Mouse (Mus musculus) activated CD4-positive, CD25-positive, alpha-beta regulatory T cell, adult 4 months (primary cell): ENCODE results near the gene Ptprr. TPM values are rescaled to one million over a fixed set of nuclear protein-coding genes. Genes with fewer than 3 reads are reported as not detected.

Experiments
- ATAC-seq: one replicate; pipeline ENCODE4 v1.8.0; 2017
- polyA plus RNA-seq, 2 experiments: library from polyadenylated mRNA; unstranded; fragments of 100-300 nt; shearing (Covaris generic); gene quantifications; one replicate each; pipeline ENCODE4 v1.2.1; 2017

Gene Ptprr
- polyA plus RNA-seq, 2 experiments from 2014 or later = not detected

GRCm38 (mm10) chr10:116268343-116268742 is 250.3 kb downstream of the Ptprr start:
- ATAC-seq = no peak

DNA sequence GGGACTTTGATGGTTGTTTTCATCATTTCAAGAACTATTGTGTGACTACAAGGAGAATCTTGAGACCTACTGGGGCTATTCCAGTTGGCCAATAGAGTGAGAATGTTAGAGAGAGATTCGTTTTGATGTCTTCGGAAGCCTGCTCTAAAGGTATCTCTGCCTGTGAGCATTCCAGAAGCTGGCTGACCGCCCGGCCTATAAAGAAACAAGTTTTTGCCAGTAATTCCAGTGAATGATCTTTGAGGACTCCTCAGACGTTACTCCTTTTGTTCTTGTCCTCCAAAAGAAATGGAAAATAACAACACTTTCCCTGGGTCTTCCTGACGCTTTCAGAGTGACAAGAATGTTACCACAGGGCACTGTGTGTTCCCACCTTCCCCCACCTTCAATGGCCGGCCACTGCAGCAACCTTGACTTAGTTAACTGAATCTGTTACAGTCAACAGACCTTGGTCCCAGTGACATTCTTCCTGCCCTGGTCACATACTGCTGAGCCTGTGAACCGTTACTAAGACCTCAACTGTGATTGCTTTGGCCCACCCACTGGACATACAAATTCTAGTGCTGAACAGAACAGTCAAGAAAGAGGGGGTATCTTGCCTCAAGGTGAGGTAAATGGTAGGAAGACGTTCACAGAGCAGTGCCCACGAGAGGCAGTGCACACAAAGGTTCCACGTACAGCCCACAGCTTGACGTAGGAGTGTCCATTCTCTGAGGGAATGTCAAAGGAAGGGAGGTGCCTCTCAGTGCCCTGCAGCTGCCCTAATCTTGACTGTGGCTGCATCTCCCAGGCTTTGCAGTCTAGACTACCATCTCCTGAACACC is 252.8 kb downstream of the Ptprr start:
- ATAC-seq = no peak

- ATAC-seq = no peak
Measured at GRCm38 (mm10) chr10:116271470-116271915, 253.5 kb downstream of the Ptprr start.

DNA sequence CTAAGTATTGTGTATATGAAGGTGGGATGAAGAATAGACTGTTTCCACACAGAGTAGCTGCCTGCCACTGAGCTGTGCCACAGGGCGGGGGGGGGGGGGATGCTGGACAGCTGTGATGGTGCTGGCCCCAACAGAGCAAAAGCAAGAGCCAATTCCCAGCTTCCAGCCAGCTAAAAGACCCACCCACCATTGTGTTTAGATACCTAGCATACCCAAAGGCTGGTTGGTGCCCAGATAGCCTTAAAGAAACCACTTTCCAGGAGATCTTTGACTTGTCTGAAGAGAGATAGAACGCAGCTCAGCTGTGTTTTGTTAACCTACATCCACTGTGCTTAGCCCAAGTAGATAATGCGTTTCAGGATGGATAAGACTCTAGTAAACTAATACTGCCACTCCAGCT is 254.1 kb downstream of the Ptprr start:
- ATAC-seq = no peak

DNA sequence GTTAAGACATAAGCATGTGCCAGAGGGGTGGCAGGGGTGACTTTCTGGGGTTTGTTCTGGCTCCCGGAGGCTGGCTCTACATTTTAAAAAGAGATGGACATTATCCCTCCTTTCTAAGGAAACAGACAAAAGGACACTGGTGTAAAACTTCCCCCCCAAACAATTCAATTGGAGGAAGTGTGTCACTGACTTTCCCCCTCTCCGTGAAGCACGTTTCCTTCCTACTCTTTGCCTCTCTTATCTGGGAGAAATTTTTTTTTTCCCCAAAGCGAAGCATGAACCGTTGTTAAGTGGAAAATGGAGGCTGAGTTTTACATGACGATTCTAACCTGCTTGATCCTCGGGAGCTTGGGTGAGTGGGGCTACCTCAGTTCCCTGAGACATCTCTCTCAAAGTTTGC is 257.3 kb downstream of the Ptprr start, which contains the start of gene Ptprb:
Gene Ptprb (plus strand): TSS at position 244 of the 400 bp plus-strand sequence.
- ATAC-seq = no peak

GRCm38 (mm10) chr10:116286697-116287344 is 268.8 kb downstream of the Ptprr start:
- ATAC-seq = no peak

DNA sequence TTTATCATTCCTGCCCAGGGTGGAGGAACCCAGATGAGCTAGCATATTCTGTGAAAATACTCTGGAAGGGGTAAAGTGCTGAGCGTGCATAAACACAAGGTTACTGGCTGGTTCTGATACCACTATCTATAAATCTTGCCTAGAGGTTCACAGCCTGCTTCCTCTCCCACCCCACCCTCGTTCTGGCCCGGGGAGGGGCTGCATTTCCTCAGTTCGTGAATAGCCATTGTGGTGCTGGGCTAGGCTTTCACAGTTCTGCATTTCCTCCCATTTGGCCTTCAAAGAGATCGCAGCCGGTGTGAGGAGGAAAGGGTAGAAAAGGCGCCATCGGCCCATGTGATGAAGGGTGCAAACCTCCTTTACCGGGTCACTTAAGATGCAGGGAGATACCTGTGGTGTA is 270.1 kb downstream of the Ptprr start:
- no peak for ATAC-seq

GRCm38 (mm10) chr10:116290483-116290882 is 272.5 kb downstream of the Ptprr start:
- no peak for ATAC-seq

DNA sequence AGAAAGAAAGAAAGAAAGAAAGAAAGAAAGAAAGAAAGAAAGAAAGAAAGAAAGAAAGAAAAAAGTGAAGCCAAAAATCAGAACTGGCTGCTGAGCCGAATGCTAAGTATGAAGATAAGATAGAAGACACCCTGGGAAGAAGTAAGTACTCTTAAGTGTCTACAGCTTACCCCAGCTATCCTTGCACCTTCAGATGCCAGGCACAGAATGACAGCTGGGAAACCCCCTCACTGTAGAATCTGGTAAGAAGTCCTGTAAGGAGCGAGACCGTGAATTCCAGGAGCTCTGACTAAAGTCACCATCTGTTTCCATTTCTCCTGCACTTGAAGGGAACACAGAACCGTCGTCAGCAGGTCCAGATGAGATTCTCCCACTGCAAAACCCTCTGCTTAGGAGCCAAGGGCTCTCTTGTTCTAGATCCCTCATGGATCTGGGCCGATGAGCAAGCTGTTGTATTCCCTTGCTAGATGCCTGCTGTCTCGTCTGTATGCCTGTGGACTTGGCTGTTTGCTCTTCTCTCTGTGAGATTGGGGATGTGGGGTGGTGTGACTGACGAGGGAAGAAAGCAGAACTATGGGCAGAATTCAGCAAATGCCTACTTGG is 273.2 kb downstream of the Ptprr start:
- ATAC-seq = no peak

- ATAC-seq = no peak
Measured at GRCm38 (mm10) chr10:116296439-116296838, 278.4 kb downstream of the Ptprr start.

GRCm38 (mm10) chr10:116297854-116298253 is 279.8 kb downstream of the Ptprr start:
- ATAC-seq = no peak

DNA sequence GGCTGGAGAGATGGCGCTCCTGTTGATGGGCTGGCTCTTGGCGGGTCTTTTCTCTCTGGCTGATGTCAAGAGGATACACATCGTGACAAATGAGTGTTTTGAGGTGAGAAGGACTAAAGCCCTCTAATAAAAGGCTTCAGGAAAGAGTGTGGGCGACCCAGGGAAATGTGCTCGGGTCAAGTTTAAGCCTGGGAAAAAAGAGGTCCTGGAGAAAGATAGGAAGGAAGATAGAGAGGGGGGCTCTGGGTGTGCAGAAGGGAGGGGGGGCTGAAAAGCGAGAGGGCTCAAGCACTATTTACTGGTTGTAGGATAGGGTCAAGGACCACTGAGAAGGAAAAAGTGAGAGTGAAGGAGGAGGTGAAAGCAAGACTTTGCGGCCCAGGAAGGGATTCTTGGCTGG is 282.8 kb downstream of the Ptprr start:
- no peak for ATAC-seq

DNA sequence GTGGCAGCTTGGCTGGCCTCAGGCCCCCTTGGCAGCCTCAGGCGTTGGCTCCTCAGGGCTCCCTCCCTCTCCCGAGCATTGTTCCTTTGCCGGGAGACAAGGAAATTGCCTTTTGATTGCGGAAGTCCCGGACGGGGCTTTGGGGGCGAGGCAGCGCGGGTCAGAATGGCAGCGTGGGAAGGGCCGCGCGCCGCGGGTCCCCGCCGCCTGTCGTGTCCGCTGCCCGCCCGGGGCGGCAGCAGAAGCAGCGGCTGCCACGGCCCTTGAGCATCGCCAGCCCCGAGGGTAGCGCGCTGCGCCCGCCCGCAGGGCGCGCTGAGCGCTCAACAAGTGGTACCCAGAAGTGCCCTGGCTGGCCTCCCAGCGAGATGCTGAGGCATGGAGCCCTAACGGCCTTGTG is 283.2 kb downstream of the Ptprr start:
- ATAC-seq = no peak

DNA sequence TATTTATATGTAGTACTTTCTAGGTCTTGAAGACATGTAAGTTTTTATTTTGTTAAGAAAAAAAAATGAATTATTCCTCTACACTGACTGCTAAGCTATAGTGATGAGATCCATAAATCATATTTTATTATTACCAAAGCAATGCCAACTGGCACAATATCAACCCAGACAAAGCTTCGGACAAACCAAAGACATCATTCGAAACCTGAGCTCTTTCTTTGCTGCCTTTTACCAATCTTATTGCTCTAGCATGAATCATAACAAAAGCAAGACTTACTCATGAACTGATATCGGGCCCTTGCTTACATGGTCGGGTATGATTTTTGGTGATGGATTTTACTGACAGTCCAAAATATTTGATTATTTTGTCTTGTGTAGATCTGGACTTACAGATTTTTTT is 286.3 kb downstream of the Ptprr start:
- no peak for ATAC-seq

DNA sequence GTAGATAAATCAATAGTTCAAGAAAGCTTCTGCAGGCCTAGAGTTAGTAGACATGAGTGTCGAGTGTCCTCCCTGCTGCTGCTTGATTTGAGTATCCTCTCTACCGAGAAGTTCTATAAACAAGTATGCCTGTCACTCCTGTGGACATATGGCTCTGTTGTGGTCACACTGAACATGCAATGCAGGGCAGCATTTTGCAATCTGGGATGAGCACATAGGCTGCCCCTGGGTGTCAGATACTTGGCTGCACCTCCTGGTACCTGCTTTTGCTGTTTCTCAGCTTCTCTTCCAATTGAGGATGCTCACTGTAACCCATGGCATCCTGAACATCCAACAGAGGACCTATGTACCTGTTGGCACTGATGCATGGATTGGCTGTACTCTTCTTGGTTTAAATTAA is 291.4 kb downstream of the Ptprr start:
- ATAC-seq = no peak

GRCm38 (mm10) chr10:116310516-116311210 is 292.6 kb downstream of the Ptprr start:
- no peak for ATAC-seq

DNA sequence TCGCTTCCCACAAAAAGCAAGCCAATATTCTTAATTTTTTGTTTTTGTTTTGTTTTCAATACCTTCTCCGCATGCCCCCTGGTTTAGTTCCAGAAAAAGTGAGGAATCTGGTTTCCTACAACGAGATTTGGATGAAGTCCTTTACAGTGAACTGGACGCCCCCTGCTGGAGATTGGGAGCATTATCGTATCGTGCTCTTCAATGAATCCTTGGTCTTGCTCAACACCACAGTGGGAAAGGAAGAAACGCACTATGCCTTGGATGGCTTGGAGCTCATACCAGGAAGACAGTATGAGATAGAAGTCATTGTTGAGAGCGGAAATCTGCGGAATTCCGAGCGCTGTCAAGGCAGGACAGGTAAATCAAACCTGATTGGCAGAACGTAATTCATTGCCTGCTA is 301.2 kb downstream of the Ptprr start:
- ATAC-seq = peak; percentile 36

Other genes with a start within 250 kb of the Ptprr start
- gene Tspan8, start 201.4 kb upstream of the Ptprr start, polyA plus RNA-seq = under 1 TPM in 1 of 2 experiments, not detected in 1; 0.59 TPM
- gene 4933416C03Rik, start 95.7 kb downstream of the Ptprr start, polyA plus RNA-seq = not detected